Mouse (Mus musculus): Measurements from ENCODE around the gene Nr6a1.

Gene Nr6a1

GRCm38 (mm10) chr2:38872730-38873129 lies 54.8 kb downstream of the Nr6a1 start:
- peak; percentile 13 to 18 for DNase-seq

GRCm38 (mm10) chr2:38866711-38867110 lies 60.8 kb downstream of the Nr6a1 start:
- no peak for DNase-seq

- peak; percentile 43 to 68 for DNase-seq
Observed at GRCm38 (mm10) chr2:38864011-38864410, 63.5 kb downstream of the Nr6a1 start.

- no peak for DNase-seq
Observed at GRCm38 (mm10) chr2:38851797-38852196, 75.7 kb downstream of the Nr6a1 start.

GRCm38 (mm10) chr2:38846319-38846718 lies 81.2 kb downstream of the Nr6a1 start:
- no peak for DNase-seq

GRCm38 (mm10) chr2:38835489-38835888 lies 92.0 kb downstream of the Nr6a1 start:
- DNase-seq, result no peak

- DNase-seq, result no peak
Observed at GRCm38 (mm10) chr2:38831976-38832375, 95.5 kb downstream of the Nr6a1 start.

GRCm38 (mm10) chr2:38829521-38829920 lies 98.0 kb downstream of the Nr6a1 start:
- no peak for DNase-seq

GRCm38 (mm10) chr2:38827801-38828306 lies 99.6 kb downstream of the Nr6a1 start:
- no peak for DNase-seq

GRCm38 (mm10) chr2:38826189-38826588 lies 101.3 kb downstream of the Nr6a1 start:
- DNase-seq, result peak; percentile 50 to 55

GRCm38 (mm10) chr2:38824791-38825768 lies 102.4 kb downstream of the Nr6a1 start:
- peak; percentile 16 to 21 for DNase-seq

GRCm38 (mm10) chr2:38823912-38824583 lies 103.4 kb downstream of the Nr6a1 start:
- peak; percentile 49 to 60 for DNase-seq

GRCm38 (mm10) chr2:38823406-38823805 lies 104.1 kb downstream of the Nr6a1 start:
- DNase-seq, result peak in 1 of 2 experiments; percentile 31

GRCm38 (mm10) chr2:38822995-38823394 lies 104.5 kb downstream of the Nr6a1 start:
- DNase-seq, result peak; percentile 68 to 72

GRCm38 (mm10) chr2:38817487-38817886 lies 110.0 kb downstream of the Nr6a1 start:
- no peak for DNase-seq

- peak; percentile 84 to 85 for DNase-seq
Observed at GRCm38 (mm10) chr2:38797087-38797624, 130.3 kb downstream of the Nr6a1 start.

GRCm38 (mm10) chr2:38787338-38787737 lies 140.2 kb downstream of the Nr6a1 start:
- DNase-seq, result no peak

- no peak for DNase-seq
Observed at GRCm38 (mm10) chr2:38786216-38786960, 141.1 kb downstream of the Nr6a1 start.

GRCm38 (mm10) chr2:38785113-38785512 lies 142.4 kb downstream of the Nr6a1 start:
- no peak for DNase-seq

GRCm38 (mm10) chr2:38784396-38784795 lies 143.1 kb downstream of the Nr6a1 start:
- DNase-seq, result no peak

GRCm38 (mm10) chr2:38783364-38783763 lies 144.1 kb downstream of the Nr6a1 start:
- no peak for DNase-seq

GRCm38 (mm10) chr2:38782731-38783130 lies 144.8 kb downstream of the Nr6a1 start:
- no peak for DNase-seq

Data from cerebellum, postnatal 10 days (tissue).